Mouse (Mus musculus) monocyte, adult 2 months (primary cell): ENCODE results near the gene Igfbp5.

Source experiments
- DNase-seq, 2 experiments: peaks; one replicate each; pipeline ENCODE4 v3.0.0; 2022; ENCODE audit warnings: low spot score in 2 of 2, low read depth in 1 of 2

The Igfbp5 gene

DNA sequence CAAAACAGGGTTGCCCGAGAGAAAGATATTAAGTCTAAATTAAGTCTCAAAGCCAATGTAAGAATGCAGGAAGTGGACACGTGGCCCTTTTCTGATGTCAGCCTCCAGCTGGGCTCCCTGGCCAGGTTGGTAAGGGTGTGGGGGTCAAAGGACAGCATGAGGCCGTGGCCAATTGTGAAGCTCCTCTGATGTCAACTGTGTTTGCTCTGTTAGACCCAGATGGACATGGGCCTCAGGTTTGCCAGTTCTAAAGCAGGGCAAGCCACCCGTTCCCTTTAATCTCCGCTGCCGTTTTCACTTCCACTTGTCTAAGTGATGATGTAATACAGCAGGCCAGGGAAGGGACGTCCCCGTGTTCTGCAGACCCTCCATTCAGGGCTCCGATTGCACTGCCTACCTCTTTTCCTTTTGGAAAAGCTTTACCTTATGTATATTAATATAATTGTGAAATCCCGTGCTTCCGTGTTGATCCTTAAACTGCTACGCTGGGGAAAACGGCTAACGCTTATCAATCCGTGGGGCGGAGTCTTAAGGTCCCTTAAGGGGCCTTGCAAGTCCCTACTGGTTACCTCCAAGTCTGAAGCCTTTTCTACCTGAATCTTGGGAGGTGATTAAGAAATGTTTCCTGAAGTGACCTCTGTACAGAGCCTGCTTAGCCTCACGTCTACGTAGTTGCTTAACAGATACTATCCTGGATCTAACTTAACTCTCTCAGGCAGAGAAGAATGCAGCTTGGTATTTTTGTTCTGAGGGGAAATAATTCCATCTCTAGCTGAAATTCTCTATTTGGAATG lies 31.8 kb downstream of the Igfbp5 start:
- no peak for DNase-seq

DNA sequence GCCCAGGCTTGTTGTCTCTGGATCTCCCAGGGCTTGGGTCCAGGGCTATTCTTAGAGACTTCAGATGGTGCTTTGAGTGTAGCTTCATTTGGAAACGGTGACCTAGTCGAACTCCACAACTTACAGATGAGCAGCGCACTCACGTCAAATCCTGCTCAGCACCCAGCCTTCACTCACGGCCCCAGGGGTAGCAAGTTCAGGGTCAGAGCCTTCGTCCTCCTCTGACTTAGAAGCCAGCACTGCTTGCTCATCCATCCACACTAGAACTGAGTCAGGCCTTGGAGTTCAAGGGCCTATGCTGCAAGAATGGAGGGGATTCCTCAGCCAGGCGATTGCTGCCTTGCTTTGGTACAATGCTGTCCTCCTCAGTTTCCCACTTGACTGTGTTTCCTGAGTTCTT lies 34.9 kb downstream of the Igfbp5 start:
- DNase-seq, result no peak

DNA sequence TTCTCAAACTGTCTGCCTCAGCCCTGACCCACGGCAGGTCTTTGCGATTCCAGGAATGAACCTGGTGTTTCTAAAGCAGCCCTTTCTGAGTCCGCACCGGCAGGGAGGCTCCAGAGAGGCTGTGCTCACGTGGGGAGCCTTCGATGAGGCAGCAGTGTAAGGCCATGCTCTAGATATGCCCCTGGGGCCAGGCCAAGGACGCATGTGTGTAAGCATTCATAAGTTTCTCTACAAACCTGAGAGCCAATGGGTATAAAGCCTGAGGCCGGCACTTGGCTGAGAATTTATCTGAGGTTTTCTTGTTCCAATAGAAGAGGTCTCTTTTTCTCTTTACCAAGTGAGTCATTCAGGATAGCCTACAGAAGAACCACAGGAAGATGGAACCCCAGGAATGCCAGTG lies 35.3 kb downstream of the Igfbp5 start:
- no peak for DNase-seq

DNA sequence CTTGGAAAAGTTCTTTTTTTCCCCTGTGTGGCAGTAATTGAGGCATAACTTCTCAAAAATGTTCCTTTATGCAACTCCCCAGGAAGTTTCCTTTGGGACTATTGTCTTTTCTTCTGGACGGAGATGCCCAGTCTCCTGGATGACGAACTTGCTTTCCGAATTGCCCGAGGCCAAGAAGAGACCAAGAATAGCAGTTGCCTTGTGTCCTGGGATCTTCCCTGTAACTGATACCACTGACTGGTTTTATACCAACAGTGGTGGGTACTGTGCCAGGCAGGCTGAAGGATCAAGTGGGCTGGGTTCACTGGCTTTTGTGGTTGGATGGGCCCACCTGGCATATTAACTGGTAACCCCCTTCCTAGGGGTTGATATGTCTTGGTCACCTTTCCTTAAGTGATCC lies 41.1 kb downstream of the Igfbp5 start:
- DNase-seq, result no peak

DNA sequence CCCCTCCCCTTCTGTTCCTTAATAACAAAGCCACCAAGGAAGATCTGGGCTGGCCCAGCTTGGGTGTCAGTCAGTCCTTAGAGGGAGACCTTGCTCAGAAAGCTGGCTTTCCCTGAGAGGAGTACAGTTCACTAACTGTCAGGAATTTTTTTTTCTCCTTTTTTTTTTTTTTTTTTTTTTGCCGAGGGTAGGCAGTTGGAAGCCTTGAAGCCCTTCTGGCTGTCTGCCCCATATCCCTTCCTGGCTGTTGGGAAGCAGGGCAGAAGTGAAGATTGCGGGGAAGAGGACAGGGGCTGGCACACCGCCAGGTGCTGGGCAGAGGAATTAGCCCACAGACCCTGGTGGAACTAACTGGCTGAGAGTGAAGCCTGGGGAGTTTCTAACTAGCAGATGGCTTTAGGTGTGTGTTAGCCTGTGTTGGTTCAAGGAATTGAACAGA lies 42.0 kb downstream of the Igfbp5 start:
- DNase-seq, result no peak

DNA sequence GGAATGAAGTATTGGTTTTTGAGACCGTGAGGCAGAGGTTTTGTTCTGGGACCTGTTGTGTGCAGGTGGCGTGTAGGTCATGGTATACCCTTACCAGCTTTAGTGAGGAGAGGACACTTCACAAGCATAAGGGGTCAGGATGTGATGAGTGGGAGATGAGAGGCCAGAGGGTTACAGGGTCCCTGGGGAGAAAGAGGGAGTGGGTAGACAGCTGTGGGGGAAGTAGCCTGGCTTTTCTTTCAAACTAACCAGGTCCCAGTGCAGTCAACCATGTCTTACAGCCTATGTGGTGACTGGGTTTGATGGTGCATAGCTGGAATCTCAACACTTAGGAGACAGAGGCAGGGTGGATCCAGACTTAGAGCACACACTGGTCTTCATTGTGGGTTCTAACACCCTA lies 44.2 kb downstream of the Igfbp5 start:
- no peak for DNase-seq

DNA sequence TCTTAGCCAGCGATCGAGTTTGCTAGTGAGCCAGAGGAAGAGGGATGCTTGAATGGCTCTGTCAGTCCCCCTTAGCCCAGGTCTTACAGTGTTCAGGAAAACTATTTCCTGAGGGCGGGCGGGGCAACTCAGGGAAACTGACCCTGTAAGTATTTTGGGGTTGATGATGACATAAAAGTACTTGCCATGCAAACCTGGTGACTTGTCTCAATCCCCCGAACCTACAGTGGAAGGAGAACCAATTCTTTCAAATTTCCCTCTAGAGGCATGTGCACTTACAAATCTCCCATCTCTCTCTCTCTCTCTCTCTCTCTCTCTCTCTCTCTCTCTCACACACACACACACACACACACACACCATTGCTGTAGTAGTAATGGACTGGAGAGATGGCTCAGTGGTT lies 45.8 kb downstream of the Igfbp5 start:
- DNase-seq, result no peak

DNA sequence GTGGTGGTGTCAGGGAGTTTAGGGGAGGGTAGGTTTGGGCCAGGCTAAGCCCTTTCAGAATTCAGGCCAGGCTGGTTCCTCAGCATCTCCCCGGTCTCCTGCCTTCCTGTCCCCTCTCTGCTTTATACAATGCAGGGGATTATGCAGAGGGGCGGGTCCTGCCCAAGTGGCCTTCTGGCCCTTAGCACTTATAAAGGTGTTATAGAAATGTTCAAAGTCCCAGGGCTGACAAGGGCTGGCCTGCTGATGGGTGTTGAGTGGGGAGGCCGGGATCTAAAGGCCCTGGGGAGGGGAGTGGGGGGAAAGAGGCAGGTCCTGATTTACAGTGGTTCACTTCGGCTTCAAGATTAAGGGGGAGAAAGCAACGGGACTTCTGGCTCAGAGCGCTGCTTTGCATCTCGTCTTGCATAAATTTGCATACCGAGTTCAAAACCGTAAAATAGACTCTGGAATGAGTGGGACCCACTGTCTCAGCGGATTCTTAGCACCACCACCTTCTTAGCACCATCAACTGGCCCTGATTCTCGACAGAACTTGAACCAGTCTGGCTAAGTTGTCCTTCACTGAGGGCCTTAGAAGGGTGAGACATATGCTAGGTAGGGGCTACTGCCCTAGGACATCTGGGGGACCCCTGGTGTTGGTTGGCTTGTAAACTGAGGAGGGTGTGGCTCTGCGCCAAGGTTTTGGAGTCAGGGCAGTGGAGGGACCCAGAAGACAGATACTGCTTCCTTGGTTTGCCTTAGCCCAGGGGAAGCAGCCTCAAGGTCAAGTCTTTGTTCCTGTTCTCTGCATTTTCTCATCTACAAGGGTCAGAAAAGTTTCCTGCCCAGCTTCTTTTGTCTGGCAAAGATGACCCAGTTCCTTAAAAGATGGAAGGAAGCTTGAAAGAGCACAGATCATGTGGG lies 47.0 kb downstream of the Igfbp5 start:
- no peak for DNase-seq

DNA sequence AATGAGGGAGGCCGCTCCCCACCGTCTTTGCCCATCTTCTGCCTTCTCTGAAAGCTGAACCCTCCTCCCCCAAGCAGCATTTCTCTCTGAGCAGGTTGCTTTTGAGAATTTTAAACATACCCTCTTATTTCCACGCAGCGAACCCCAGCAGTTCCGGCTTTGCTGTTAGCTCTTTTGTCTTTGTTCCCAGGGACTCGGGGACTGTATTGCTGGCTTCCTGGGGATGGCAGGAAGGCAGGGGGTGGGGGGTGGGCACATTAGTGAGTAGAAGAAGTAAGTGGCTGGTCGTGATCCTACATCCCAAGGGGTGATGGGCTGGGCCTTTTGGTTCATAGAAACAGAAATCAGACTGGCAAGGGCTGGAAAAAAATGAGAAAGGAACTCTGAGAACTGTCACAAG lies 47.8 kb downstream of the Igfbp5 start:
- no peak for DNase-seq

DNA sequence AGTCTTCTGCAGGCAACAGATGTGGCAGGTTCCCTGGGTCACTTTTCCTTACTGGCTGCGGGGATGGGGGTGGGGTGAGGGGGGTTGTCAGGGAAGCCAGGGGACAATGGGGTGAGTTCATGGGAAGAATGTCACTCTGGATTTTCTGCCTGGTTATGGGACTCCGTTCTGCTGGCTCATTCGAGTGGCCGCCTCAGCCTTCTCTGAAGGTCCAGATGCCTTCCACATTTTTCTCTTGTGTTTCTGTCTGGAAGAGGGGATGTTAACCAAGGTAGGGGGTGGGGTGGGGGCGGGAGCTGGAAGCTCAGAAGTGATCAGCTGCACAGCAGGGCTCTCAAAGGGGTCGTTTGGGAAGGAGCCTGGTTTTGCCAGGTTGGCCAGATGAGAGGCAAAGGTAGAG lies 48.2 kb downstream of the Igfbp5 start:
- no peak for DNase-seq

DNA sequence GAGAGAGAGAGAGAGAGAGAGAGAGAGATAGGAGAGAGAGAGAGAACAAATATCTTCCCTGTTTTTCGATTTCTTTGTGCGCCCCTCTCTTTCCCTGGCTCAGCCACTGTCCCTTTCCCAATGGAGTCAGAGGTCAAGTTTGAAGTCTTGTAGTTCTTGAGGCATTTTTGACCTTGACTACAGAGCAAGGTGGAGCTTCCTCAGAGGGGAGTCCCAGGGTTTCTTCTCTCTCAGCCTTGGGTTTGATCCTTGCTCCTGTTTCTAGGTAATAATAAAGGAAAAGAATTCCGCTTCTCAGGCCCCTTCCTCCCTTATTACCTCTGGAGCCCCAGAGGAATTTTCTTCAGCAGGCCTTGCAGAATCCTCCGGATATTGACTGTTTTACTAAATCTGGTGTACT lies 48.8 kb downstream of the Igfbp5 start:
- DNase-seq, result no peak

DNA sequence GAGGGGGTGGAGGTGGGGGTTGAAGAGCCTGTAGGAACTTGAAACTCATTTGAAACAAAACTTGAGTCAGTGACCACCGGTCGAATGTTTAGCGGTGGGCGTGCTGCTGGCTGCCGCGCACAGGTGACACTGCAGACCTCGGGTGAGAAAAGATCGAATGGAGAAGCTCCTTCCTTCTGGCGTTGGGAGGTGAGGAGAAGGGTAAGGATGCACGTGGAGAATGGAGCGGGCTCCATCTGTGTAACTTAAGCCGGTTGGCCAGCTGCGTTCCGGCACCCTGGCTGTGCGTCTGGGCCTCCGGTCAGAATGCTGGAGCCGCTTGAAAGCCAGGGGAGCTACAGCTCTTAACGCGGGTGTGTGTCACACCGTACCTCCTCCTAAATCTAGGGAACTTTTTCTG lies 49.4 kb downstream of the Igfbp5 start:
- DNase-seq, result no peak

DNA sequence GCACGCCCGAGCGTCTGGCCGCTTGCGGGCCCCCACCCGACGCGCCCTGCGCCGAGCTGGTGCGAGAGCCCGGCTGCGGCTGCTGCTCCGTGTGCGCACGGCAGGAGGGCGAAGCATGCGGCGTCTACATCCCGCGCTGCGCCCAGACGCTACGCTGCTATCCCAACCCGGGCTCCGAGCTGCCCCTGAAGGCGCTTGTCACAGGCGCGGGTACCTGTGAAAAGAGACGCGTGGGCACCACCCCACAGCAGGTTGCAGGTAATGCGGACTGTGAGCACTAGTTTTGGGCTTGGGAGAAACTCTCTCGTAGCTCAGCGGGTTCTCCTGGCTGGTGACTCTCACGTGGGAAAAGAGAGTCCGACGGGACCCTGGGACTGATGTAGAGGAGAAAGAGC lies 50.0 kb downstream of the Igfbp5 start:
- DNase-seq, result no peak

DNA sequence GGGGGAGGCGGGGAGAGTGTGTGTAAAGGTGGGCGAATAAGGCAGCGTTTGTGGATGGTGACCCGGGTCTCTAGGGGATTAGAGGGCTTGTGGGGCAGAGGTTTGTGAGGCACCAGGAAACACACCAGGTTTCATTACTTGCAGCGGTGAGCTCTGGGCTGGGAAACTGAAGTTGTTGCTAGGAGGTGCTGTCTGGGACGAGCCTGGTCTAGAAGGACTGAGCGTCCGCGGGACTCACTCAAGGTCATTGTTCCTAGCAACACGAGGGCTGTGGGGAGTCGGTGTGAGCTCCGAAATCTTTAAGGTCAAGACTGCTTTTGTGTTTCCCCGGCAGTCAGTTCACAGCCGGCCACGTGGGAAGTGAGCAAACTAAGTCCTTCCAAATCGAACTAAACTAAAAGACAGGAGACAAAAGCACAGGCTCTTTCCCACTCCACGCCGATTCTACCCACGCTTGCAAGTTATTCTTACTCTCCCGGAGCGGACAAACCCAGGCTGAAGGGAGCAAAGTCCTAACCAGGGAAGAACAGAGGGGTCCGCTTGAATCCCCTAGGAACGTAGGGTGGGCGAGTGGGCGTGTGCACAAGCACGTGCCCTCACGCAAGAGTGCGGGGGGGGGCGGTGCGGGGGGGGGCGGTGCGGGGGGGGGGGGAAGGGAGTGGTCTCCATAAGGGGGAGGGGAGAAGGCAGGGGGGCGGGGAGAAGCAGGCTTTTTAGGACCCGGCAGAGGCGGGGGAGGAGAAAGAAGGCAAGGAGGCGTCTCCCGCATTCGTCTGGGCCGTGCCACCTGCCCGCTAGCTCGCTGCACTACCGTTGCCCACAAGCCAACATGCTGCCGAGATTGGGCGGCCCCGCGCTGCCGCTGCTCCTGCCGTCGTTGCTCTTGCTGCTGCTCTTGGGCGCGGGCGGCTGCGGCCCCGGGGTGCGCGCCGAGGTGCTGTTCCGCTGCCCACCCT lies 50.7 kb downstream of the Igfbp5 start, which contains the start of gene Igfbp2:
Gene Igfbp2, plus strand, starts transcription at position 753 of the 956 bp plus-strand sequence.
- DNase-seq, result no peak

DNA sequence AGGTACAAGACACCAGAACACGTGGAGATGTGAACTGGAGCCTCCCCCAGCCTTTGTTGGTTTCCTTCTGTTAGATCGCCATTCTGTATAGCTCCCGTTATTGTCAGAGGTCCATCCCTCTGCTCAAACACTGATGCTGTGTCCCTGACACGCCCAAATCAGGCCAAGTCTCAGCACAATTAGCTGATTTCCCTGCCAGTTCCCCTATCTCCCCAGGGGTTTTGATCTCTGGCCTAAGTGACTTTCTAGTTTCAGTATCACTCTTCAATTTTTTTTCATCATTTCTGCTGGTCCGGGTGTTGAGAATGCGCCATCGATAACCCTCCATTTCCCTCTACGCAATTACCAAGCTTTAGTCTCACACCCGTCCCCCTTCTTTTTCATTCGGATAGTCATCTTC lies 51.8 kb downstream of the Igfbp5 start:
- no peak for DNase-seq

DNA sequence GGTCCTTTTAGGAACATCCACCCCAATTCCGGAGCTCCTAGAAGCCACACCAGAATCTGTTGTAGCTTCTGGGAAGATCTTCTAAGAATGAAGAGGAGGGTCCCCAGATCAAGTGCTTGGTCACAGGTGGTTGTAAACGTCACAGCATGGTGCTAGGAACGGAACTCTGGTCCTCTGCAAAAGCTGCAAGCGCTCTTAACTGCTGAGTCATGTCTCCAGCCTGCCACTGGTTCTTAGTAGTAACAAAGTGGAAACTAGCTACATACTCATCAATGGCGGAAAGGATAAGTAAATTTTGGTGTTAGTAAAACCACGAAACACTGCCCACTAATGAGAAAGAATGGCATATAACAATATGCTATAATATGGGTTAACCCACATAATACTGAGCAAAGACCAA lies 54.7 kb downstream of the Igfbp5 start:
- DNase-seq, result no peak

DNA sequence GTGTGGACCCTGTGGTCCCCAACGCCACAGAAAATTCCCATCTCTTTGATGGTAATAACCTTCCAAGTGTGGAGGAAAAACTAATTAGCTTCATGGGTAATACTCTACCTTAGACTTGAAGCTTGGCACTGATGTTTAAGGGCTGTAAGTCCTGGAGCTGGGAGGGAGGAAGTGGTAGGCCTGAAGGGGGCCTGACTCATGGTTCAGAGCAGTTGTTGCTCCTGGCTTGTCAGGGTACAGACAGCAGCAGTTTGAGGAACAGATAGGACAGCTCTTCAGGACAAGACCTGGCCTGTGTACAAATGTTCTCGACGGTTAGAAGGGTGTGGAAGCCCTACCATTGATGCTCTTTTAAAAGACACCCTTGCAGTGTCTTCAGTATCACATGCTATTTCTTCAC lies 59.1 kb downstream of the Igfbp5 start:
- DNase-seq, result no peak

DNA sequence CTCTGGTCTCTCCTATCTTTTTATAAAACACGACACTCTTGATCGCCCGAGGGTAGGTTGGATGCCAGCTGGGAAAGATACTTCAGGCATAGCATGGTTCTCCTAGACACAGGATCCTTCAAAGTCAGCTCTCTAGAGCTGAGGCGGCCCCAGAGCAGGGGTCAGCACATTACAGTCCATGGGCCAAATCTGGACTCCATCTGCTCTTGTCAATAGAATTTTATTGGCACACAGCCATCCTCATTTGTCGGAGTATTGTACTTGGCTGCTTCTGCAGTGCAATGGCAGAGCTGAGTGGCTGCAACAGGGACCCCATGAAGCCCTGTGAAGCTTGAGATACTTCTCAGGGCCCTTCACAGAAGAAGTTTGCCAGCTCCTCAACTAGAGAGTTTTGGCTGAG lies 59.5 kb downstream of the Igfbp5 start:
- DNase-seq, result no peak

DNA sequence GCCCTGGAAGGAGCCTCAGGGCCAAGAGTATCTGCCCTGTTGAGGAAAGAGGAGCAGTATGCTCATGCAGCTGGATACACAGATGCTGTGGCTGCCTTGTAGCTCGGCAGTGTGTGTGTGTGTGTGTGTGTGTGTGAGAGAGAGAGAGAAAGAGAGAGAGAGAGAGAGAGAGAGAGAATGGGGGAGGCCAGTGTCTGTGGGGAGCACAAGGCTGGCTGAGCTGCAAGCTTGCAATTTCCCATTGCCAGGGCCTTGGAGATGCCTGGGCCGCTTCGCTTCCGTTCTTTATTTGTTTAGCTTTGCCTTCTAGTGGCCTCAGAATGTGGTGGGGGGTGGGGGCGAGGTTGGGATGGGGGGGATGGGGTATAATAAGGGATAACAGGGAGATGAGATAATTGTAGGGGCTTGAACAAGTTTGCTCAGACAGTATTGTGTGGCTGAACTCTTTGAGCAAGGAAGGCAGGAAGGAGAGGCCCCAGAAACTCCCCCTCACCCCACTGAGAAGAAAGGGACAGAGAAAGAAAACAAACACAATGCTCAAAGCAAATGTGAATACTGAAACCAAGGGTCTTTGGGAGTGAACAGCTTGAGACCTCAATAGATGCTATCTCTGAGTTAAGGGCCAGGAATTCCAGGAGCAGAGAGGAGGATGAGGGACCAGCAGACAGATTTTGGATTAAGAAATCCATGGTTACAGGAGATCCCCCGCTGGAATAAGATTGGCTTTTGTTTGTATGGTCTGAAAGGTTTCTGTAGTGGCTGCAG lies 60.9 kb downstream of the Igfbp5 start:
- no peak for DNase-seq

DNA sequence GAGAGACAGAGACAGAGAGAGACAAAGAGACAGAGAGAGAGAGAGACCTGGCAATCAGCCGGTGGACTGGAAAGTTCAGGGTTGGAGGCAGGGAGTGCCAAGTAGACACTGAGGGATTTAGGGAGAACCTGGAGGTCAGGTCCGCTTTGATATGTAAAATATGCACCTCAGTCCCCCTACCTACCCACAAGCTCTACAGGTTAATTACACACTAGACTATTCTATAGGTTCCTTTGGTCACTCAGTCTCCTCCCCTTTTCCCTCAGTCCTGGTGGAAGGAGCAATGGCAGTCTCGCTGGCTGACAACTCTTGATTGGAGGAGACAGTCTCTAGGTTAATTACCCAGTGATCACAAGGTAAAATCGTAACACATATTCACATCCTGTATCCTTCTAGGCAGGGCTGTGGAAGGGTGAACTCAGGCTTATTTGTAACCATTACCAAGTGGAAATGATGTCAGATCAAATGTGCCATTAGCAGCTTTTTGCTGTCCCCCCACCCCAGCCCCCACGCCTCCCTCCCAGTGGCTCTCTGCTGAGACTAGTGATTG lies 61.5 kb downstream of the Igfbp5 start:
- DNase-seq, result no peak
